Comparison of ENCODE assay signal across 9 mouse cellular contexts in the genomic region with DNA sequence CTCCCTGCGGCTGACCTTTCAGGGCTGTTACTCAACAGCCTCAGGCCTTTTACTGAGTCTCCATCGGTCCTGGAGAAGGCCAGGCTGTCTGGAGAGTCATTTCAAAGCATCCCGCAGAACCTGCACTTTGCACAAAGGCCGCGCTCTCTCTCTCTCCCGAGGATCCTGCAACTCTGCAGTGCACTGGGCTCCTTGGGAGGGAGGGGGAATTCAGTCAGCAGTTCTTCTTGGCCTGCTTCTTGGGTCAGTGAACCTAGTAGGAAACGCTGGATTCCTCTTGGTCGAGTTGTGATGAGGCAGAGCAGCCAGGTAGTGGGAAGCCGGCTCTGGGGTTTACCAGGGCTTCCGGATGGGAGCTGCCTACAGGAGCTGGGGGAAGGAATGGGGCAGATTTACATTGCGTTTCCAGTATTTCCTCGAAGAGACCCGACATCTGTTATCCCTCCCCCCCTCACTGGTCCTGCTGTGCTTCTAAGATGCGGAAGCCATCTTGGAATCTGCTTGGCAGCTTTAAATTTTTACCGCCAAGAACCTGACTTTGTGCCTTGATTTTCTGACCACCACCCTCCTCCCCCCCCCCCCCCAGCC. TPM values are rescaled to one million over a fixed set of nuclear protein-coding genes. Genes with fewer than 3 reads are reported as not detected.
DNase-seq lines count a peak whose midpoint lies in the region; ATAC-seq and TF ChIP-seq lines count a peak whose summit lies in the region.
"Had no signal": no experiment of that assay in that cellular context is flagged by ENCODE, and none has a peak within 500 bp of the region (broad histone marks: within the 10 kb centered on the region; RNA-seq: fewer than 3 reads in every experiment).

No protein-coding gene starts in this region.

- no peaks in the 10 kb centered on the region for H3K36me3 ChIP-seq in midbrain, embryonic 15.5 days (replicated peaks)

- 22% methylated on average over 15 of the region's 15 CpGs for WGBS in midbrain, embryonic 15.5 days
- 32% methylated on average over 15 of the region's 15 CpGs for WGBS in cerebellum, adult 2 months

- H3K9me3 ChIP-seq in midbrain, embryonic 15.5 days = no peaks in the 10 kb centered on the region

- 0 out of 2 replicates have a peak overlapping the region, but pooled peaks have one; percentile 2 for H3K27ac ChIP-seq in embryonic fibroblast, embryonic 13.5 days (ENCODE audit: insufficient read depth, low read length)
- H3K27ac ChIP-seq in midbrain, embryonic 15.5 days = peak overlapping the region; percentile 39; the same call in 1 of the 2 replicates
- H3K27ac ChIP-seq in cerebellum, adult 2 months (ENCODE audit: insufficient read depth, low read length) = no peak overlapping the region

- H3K4me3 ChIP-seq in embryonic fibroblast, embryonic 13.5 days (ENCODE audit: insufficient read depth, low read length) = no peak overlapping the region
- no peak overlapping the region for H3K4me3 ChIP-seq in midbrain, embryonic 15.5 days
- no peak overlapping the region for H3K4me3 ChIP-seq in cerebellum, adult 2 months (replicated peaks; ENCODE audit: insufficient read depth, low read depth, low read length)

- no peak for TF ChIP-seq POLR2A in embryonic fibroblast, embryonic 13.5 days (IDR thresholded peaks at IDR 0.05; ENCODE audit: low read depth, low read length)
- no peak for TF ChIP-seq POLR2A in cerebellum, adult 2 months (IDR thresholded peaks at IDR 0.05; ENCODE audit: borderline replicate concordance, insufficient read depth, low read length)

- no peaks in the 10 kb centered on the region for H3K27me3 ChIP-seq in midbrain, embryonic 15.5 days (replicated peaks)
- H3K27me3 ChIP-seq in cerebellum, adult 2 months (ENCODE audit: control insufficient read depth, insufficient read depth, low read length) = no peaks in the 10 kb centered on the region; the same call in 1 of the 2 replicates

- ATAC-seq in midbrain, embryonic 15.5 days (replicated peaks) = peak; percentile 61

- H3K9ac ChIP-seq in midbrain, embryonic 15.5 days = no peak overlapping the region

- DNase-seq in R1 (ENCODE audit: low read depth, low spot score) = peak; percentile 88
- DNase-seq in kidney, adult 9 months = peak; percentile 68
- DNase-seq in cerebellum, adult 18-20 months = no peak
- DNase-seq in cerebellum, adult 9-11 months = no peak
- no peak for DNase-seq in cerebellum, adult 2 months
- no peak for DNase-seq in spleen, postnatal 10 days (ENCODE audit: low spot score in 2 of 2)

- H3K4me1 ChIP-seq in embryonic fibroblast, embryonic 13.5 days (ENCODE audit: control insufficient read depth, insufficient read depth, low read length) = peaks cover 6% of the 10 kb centered on the region
- peaks cover 5% of the 10 kb centered on the region; the same call in 1 of the 2 replicates for H3K4me1 ChIP-seq in midbrain, embryonic 15.5 days
- no peaks in the 10 kb centered on the region for H3K4me1 ChIP-seq in cerebellum, adult 2 months (ENCODE audit: control insufficient read depth, insufficient read depth, low read length)

- TF ChIP-seq CTCF in embryonic fibroblast, embryonic 13.5 days (IDR thresholded peaks at IDR 0.05; ENCODE audit: borderline replicate concordance, insufficient read depth, low read length) = no peak
- TF ChIP-seq CTCF in cerebellum, adult 2 months (IDR thresholded peaks at IDR 0.05; ENCODE audit: borderline replicate concordance, insufficient read depth, low read depth, low read length) = no peak

- H3K4me2 ChIP-seq in midbrain, embryonic 15.5 days = 0 out of 2 replicates have a peak overlapping the region, but pooled peaks have one; percentile 2

RNA-seq across cellular contexts. Expression of a gene that starts 56.0 kb away (rescaled TPM):
- not detected in 2 replicates for polyA plus RNA-seq in embryonic fibroblast, embryonic 13.5 days (2011; ENCODE audit: insufficient read length, low read depth, missing spikeins)
- 0.04 TPM in 2 replicates for polyA plus RNA-seq in midbrain, embryonic 15.5 days (2015; fragmentation: Nextera tagmentation; extraction: Ambion mirVana)
- polyA plus RNA-seq in cerebellum, adult 2 months (2012; rRNA removed) = 17.0 and 19.1 TPM in 2 replicates
- polyA plus RNA-seq: spleen, adult 2 months had no signal

Comparison
In these comparisons a context has a peak if more than half of its experiments do, and no peak if none do; other contexts are left out.
1. DNase-seq: peak in R1 (single experiment) and kidney, adult 9 months (single experiment); none in cerebellum, adult 18-20 months (0 of 2), cerebellum, adult 9-11 months (single experiment), cerebellum, adult 2 months (0 of 2) and spleen, postnatal 10 days (0 of 2).
2. RNA of a gene that starts 56.0 kb away (polyA plus RNA-seq): 17.0 to 19.1 TPM in cerebellum, adult 2 months; 0.04 TPM in midbrain, embryonic 15.5 days and not detected in embryonic fibroblast, embryonic 13.5 days; every median in the first group is over 10 times any median in the second.